Mouse (Mus musculus): ENCODE results near the gene Bicc1. TPM values are rescaled to one million over a fixed set of nuclear protein-coding genes. Genes with fewer than 3 reads are reported as not detected.

Bicc1 gene
- polyA plus RNA-seq, 1 experiment from 2014 or later, result 4.9 TPM

DNA sequence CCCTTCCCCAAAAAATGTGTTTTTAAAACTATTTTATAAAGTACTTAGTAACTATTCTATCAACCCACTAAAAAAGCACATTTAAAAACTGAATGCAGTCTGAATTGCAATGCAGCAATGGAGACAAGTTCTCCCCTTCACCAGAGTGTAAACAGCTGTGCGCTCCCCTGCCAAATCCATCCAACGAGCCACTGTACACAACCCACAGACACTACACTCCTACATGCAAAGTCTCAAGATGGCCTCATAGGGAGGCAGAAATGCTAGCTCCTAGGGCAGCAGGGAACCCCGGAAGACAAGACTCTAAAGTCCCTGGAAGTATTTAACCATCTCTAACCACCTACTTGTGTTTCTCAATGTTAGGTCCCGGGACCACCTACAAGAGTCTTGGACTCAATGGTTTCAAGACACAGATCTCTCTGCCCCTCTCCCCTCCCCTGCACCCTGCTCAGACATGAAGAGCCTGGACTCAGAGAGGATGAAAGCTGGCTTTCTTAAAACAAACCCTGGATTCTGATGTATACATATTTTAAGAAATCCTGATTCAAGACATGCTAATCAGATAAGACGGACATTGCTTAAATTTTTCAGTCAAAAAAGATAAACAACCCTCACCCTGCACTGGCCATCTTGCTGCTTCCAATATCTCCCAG is 10.4 kb downstream of the Bicc1 start:
- H3K4me3 ChIP-seq (ENCODE audit: low read length), result no peak overlapping the region
- H3K4me1 ChIP-seq (ENCODE audit: control insufficient read depth, insufficient read depth, low read depth, low read length), result no peaks in the 10 kb centered on the region
- no peaks in the 10 kb centered on the region for H3K36me3 ChIP-seq (ENCODE audit: control insufficient read depth, insufficient read depth, low read length)
- ATAC-seq, result no peak
- H3K4me2 ChIP-seq (ENCODE audit: low read length), result no peak overlapping the region
- no peak overlapping the region for H3K9ac ChIP-seq (ENCODE audit: low read depth, low read length)
- no peaks in the 10 kb centered on the region for H3K9me3 ChIP-seq (ENCODE audit: control insufficient read depth, low read length)
- H3K27me3 ChIP-seq (replicated peaks; ENCODE audit: control insufficient read depth, insufficient read depth, low read length), result no peaks in the 10 kb centered on the region
- H3K27ac ChIP-seq (ENCODE audit: low read depth, low read length), result no peak overlapping the region
- 86% methylated on average over 5 of the region's 5 CpGs for whole genome bisulfite sequencing

DNA sequence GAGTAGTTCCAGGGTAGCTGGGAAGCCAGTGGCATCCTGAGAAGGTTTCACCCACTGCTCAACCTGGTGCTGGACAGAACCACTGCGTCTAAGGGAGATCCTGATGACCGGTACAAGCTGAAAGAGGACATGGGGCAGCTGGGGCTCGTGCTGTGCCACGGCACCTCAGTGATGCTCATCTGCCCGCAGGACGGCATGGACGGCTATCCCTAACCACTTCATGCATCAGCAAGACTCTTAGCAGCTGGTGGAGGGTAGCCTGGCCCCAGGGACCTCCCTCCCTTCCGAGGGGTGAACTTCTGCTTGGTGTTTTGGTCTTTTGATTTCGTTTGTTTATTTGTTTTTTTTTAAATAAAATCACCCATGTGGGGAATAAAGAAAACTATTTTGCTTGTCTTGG is 11.3 kb downstream of the Bicc1 start:
- Histone ChIP-seq H3K9me3 (ENCODE audit: control insufficient read depth, low read length) (no peaks in the 10 kb centered on the region), H3K27ac (ENCODE audit: low read depth, low read length) (no peak overlapping the region), H3K9ac (ENCODE audit: low read depth, low read length) (no peak overlapping the region), H3K4me3 (ENCODE audit: low read length) (no peak overlapping the region), H3K27me3 (replicated peaks; ENCODE audit: control insufficient read depth, insufficient read depth, low read length) (no peaks in the 10 kb centered on the region), H3K4me2 (ENCODE audit: low read length) (no peak overlapping the region), H3K4me1 (ENCODE audit: control insufficient read depth, insufficient read depth, low read depth, low read length) (no peaks in the 10 kb centered on the region), H3K36me3 (ENCODE audit: control insufficient read depth, insufficient read depth, low read length) (no peaks in the 10 kb centered on the region)
- ATAC-seq, result no peak
- WGBS, result 89% methylated on average over 9 of the region's 9 CpGs

DNA sequence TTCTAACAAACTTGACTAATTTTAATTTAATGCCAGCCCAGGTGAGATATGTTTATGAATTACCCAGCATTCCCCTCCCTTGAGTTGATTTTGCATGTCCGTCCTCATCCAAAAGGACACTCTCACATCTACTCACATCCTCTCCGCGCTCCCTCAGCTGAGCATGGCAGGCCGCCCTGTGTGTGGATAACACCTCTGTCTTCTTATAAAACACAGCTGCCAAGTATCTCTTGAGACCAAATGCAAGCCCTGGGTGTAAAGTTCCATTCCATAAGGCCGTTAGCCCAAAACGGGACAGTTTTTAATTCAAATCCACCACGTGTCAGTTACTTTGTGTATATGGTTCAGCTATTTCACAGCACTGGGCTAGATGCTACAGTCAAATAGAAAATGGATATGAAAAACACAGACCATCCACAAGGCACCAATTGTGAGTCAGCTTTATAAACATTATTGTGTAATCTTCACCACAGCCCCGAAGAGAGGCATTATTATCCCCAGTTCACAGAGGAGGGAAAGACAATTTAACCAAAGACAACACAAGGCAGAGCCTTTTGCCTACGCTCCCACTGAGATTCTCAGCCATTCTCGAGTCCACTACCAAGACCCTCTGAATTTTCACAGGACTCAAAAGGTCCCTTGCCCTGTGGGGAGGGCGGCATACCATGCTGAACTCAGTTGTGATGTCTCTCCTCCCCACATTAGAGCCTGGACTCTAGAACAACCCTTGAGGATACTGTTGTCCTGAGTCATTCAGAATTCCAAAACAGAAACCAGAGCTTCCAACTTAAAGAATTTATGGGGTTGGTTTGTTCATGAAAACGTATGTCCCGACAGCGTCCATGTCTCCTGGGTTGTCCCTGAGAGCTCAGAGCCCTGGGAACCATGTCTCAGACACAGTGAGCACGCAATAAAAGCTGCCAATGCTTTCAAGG is 12.6 kb downstream of the Bicc1 start:
- no peak overlapping the region for H3K4me3 ChIP-seq (ENCODE audit: low read length)
- H3K27me3 ChIP-seq (replicated peaks; ENCODE audit: control insufficient read depth, insufficient read depth, low read length), result no peaks in the 10 kb centered on the region
- H3K36me3 ChIP-seq (ENCODE audit: control insufficient read depth, insufficient read depth, low read length), result no peaks in the 10 kb centered on the region
- H3K9ac ChIP-seq (ENCODE audit: low read depth, low read length), result no peak overlapping the region
- 85% methylated on average over 15 of the region's 15 CpGs for WGBS
- H3K4me1 ChIP-seq (ENCODE audit: control insufficient read depth, insufficient read depth, low read depth, low read length), result no peaks in the 10 kb centered on the region
- no peak overlapping the region for H3K27ac ChIP-seq (ENCODE audit: low read depth, low read length)
- no peak for ATAC-seq
- H3K9me3 ChIP-seq (ENCODE audit: control insufficient read depth, low read length), result no peaks in the 10 kb centered on the region
- H3K4me2 ChIP-seq (ENCODE audit: low read length), result no peak overlapping the region

DNA sequence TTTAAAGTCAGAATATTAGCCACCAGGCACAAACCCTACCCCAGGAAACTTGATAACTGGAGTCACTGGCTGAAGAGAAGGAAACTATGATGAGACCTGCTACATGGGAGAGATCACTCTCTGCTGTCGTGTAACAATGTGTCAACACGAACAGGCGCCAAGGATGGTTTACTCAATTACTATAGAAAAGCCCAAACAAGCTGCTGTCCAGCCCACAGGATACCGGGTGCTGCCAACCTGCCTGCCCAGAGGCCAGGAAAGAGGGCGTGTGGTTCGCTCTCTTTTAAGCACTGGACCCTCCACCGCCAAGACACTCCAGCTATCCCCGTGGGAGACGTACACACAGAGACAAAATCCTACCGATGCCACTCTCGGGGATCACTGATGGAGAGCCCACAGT is 13.7 kb downstream of the Bicc1 start:
- no peaks in the 10 kb centered on the region for H3K36me3 ChIP-seq (ENCODE audit: control insufficient read depth, insufficient read depth, low read length)
- 66% methylated on average over 11 of the region's 11 CpGs for WGBS
- H3K4me2 ChIP-seq (ENCODE audit: low read length), result no peak overlapping the region
- H3K4me3 ChIP-seq (ENCODE audit: low read length), result no peak overlapping the region
- no peaks in the 10 kb centered on the region for H3K27me3 ChIP-seq (replicated peaks; ENCODE audit: control insufficient read depth, insufficient read depth, low read length)
- H3K9me3 ChIP-seq (ENCODE audit: control insufficient read depth, low read length), result no peaks in the 10 kb centered on the region
- no peak overlapping the region for H3K9ac ChIP-seq (ENCODE audit: low read depth, low read length)
- ATAC-seq, result no peak
- H3K27ac ChIP-seq (ENCODE audit: low read depth, low read length), result no peak overlapping the region
- H3K4me1 ChIP-seq (ENCODE audit: control insufficient read depth, insufficient read depth, low read depth, low read length), result no peaks in the 10 kb centered on the region

DNA sequence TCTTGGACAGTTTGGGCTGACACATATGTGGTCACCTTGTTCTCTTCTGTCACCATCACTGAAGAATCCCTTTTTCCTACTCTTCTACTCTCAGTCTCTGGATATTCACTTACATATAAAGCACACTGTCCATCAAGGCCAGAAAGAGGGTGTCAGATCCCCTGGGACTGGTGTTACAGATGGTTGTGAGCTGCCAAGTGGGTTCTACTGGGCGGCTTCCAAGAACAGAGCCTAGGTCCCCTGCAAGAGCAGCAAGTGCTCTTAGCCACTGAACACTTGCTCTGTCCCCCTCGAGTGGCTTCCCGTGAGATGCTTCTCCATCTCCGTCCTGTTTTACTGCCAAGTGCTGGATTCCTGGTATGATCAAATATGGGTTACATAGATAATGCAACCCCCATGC is 15.3 kb downstream of the Bicc1 start:
- Histone ChIP-seq H3K4me1 (ENCODE audit: control insufficient read depth, insufficient read depth, low read depth, low read length) (no peaks in the 10 kb centered on the region), H3K27ac (ENCODE audit: low read depth, low read length) (no peak overlapping the region), H3K4me2 (ENCODE audit: low read length) (no peak overlapping the region), H3K9ac (ENCODE audit: low read depth, low read length) (no peak overlapping the region), H3K27me3 (replicated peaks; ENCODE audit: control insufficient read depth, insufficient read depth, low read length) (no peaks in the 10 kb centered on the region), H3K9me3 (ENCODE audit: control insufficient read depth, low read length) (no peaks in the 10 kb centered on the region), H3K4me3 (ENCODE audit: low read length) (no peak overlapping the region), H3K36me3 (ENCODE audit: control insufficient read depth, insufficient read depth, low read length) (no peaks in the 10 kb centered on the region)
- 81% methylated on average over 4 of the region's 4 CpGs for WGBS
- no peak for ATAC-seq

DNA sequence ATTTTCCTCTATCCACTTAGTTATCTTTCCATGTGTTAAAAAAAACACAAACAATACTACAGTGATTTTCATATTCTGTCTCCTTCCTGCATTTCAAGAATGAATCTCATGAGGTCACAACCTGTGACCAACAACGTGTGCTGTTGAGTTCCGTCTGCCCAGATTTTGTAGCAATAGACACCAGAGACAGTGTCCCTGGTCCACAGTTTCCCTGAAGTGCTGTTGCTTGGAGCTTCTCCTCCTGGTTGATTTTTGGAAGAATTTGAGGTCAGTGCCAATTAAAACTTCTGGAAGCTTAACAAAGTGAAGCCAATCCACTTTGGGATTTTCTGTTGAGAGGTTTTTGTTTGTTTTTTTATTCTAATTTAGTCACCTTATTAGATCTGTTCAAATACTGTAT is 16.9 kb downstream of the Bicc1 start:
- H3K4me3 ChIP-seq (ENCODE audit: low read length), result no peak overlapping the region
- H3K4me1 ChIP-seq (ENCODE audit: control insufficient read depth, insufficient read depth, low read depth, low read length), result no peaks in the 10 kb centered on the region
- H3K36me3 ChIP-seq (ENCODE audit: control insufficient read depth, insufficient read depth, low read length), result no peaks in the 10 kb centered on the region
- no peaks in the 10 kb centered on the region for H3K27me3 ChIP-seq (replicated peaks; ENCODE audit: control insufficient read depth, insufficient read depth, low read length)
- no peak overlapping the region for H3K4me2 ChIP-seq (ENCODE audit: low read length)
- H3K27ac ChIP-seq (ENCODE audit: low read depth, low read length), result no peak overlapping the region
- no peak for ATAC-seq
- no peaks in the 10 kb centered on the region for H3K9me3 ChIP-seq (ENCODE audit: control insufficient read depth, low read length)
- no peak overlapping the region for H3K9ac ChIP-seq (ENCODE audit: low read depth, low read length)
- WGBS, result 92% methylated on average over 2 of the region's 2 CpGs

DNA sequence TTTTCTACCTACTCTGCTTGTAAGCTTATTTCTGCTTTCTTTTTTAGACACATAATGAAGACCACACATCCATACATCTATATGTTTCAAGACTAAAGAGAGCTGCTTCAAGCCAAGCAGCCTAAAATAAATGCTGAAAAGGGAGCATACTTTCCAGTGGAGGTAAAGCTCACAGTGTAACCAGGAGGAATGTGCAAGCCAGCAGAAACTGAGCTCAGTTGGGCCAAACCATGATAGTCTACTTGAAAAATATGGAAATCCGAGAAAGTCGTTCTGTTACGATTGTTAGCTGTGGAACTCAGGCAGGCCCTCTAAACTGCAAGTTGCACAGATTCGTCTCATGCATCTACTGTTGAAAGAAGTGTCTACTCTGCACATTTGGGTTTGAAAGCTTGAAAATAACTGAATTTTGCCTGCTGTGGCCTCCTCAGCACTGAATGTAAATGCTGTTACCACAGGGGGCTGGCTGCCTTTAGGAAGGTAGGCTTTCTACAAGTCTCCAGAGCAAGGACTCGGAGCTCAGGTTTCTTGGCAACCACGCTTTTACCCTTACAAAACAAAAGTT is 19.1 kb downstream of the Bicc1 start:
- no peak for ATAC-seq
- Histone ChIP-seq H3K36me3 (ENCODE audit: control insufficient read depth, insufficient read depth, low read length) (no peaks in the 10 kb centered on the region), H3K9me3 (ENCODE audit: control insufficient read depth, low read length) (no peaks in the 10 kb centered on the region), H3K4me3 (ENCODE audit: low read length) (no peak overlapping the region), H3K4me2 (ENCODE audit: low read length) (no peak overlapping the region), H3K4me1 (ENCODE audit: control insufficient read depth, insufficient read depth, low read depth, low read length) (no peaks in the 10 kb centered on the region), H3K27me3 (replicated peaks; ENCODE audit: control insufficient read depth, insufficient read depth, low read length) (no peaks in the 10 kb centered on the region), H3K27ac (ENCODE audit: low read depth, low read length) (no peak overlapping the region), H3K9ac (ENCODE audit: low read depth, low read length) (no peak overlapping the region)
- 74% methylated on average over 6 of the region's 6 CpGs for WGBS

DNA sequence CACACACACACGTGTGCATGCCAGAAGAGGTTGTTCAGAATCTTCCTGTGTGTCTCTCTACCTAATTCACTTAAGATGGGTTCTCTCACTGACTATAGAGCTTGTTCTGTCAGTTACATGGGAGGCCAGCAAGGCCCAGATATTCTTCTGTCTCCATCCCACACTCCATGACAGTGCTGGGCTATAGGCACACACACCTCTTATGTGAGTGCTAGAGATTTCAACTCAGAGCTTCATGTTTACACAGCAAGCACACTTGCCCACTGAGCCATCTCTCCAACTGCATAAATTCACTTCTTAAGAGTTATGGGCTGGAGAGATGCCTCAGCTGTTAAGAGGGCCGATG is 20.7 kb downstream of the Bicc1 start:
- Histone ChIP-seq H3K4me3 (ENCODE audit: low read length) (no peak overlapping the region), H3K36me3 (ENCODE audit: control insufficient read depth, insufficient read depth, low read length) (no peaks in the 10 kb centered on the region), H3K27ac (ENCODE audit: low read depth, low read length) (no peak overlapping the region), H3K9me3 (ENCODE audit: control insufficient read depth, low read length) (no peaks in the 10 kb centered on the region), H3K27me3 (replicated peaks; ENCODE audit: control insufficient read depth, insufficient read depth, low read length) (no peaks in the 10 kb centered on the region), H3K9ac (ENCODE audit: low read depth, low read length) (no peak overlapping the region), H3K4me1 (ENCODE audit: control insufficient read depth, insufficient read depth, low read depth, low read length) (no peaks in the 10 kb centered on the region), H3K4me2 (ENCODE audit: low read length) (no peak overlapping the region)
- ATAC-seq, result no peak
- 75% methylated on average over 2 of the region's 2 CpGs for WGBS

DNA sequence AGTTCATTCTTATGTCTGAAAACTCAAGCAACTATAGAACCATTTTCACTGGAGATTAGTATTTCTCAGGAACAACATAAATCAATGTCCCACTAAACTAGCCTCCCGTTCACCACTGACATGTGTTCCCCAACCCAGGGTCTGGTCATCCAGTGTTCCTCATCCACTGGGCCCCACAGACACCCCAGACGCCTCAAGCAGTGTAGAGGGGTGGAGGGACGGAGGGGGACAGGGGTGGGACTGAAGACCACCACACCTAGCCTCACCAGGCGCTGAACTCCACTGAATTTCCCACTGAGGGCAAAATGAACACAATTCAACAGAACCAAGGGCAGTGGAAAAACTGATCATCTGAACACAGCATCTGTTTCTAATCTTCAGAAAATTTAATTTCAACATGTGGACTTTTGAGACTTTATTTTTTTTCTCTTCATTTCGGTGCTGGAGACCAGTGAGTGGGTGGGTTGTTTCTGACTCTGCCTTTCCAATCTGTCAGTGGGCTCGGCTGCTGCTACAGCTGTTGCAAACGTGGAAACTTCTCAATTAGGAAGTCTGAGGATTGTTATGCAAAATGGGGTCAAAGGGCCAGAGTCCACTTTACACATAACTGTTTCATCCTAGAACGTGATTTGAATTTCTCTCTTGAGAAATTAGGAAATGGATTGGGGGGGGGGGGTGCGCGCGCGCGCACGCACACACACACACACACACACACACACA is 21.2 kb downstream of the Bicc1 start:
- no peaks in the 10 kb centered on the region for H3K4me1 ChIP-seq (ENCODE audit: control insufficient read depth, insufficient read depth, low read depth, low read length)
- H3K9ac ChIP-seq (ENCODE audit: low read depth, low read length), result no peak overlapping the region
- 51% methylated on average over 14 of the region's 14 CpGs for WGBS
- no peak overlapping the region for H3K27ac ChIP-seq (ENCODE audit: low read depth, low read length)
- no peak for ATAC-seq
- H3K9me3 ChIP-seq (ENCODE audit: control insufficient read depth, low read length), result no peaks in the 10 kb centered on the region
- no peak overlapping the region for H3K4me2 ChIP-seq (ENCODE audit: low read length)
- H3K4me3 ChIP-seq (ENCODE audit: low read length), result no peak overlapping the region
- H3K27me3 ChIP-seq (replicated peaks; ENCODE audit: control insufficient read depth, insufficient read depth, low read length), result no peaks in the 10 kb centered on the region
- H3K36me3 ChIP-seq (ENCODE audit: control insufficient read depth, insufficient read depth, low read length), result no peaks in the 10 kb centered on the region
